Mouse (Mus musculus): Measurements from ENCODE around the gene Pde6b.

DNA sequence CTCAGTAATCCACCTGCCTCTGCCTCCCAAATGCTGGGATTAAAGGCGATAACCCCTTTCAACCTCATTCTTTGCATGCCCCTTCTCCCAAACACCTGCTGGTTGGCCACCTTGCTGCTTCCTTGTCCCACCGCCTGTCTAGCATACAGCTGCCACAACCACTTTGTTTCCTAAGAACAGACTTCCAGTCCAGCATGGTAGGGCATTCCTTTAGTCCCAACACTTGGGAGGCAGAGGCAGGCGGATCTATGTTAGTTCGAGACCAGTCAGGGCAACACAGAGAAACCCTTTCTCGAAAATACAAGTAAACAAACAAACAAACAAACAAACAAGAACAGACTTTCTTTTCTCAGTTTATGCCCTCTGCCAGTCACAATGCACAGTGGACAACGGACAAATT, 72.3 kb downstream of the Pde6b start:
- no peak for TF ChIP-seq MYOD1 (IDR thresholded peaks at IDR 0.05; ENCODE audit: control insufficient read depth in 1 of 3, insufficient read length in 2 of 3, low read depth in 2 of 3)
- no peak for TF ChIP-seq POLR2A (IDR thresholded peaks at IDR 0.05; ENCODE audit: insufficient read length, low read depth)
